Mouse (Mus musculus): ENCODE measurements around the gene Gcc1. TPM values are rescaled to one million over a fixed set of nuclear protein-coding genes. Genes with fewer than 3 reads are reported as not detected.
A peak's percentile ranks its signal among the peaks of the same experiment; 100 is the strongest.

Gcc1 gene
- 10 to 100 TPM; 17.9 to 23.0 TPM for total RNA-seq (2021)
- long read RNA-seq, experiment 1, full-length matches to known transcripts, result 12 of 18 reads
- long read RNA-seq, experiment 1, partial matches to known transcripts, result 0 of 18 reads
- long read RNA-seq, experiment 1, other reads (novel, unspliced or antisense), result 6 of 18 reads
- long read RNA-seq, experiment 2, full-length matches to known transcripts, result 15 of 21 reads
- long read RNA-seq, experiment 2, partial matches to known transcripts, result 0 of 21 reads
- long read RNA-seq, experiment 2, other reads (novel, unspliced or antisense), result 6 of 21 reads

- H3K4me3 ChIP-seq, result no peak within 1 kb of the TSS
- no peak for DNase-seq (ENCODE audit: low spot score in 2 of 2)
- no peak within 1 kb of the TSS for H3K27ac ChIP-seq
- TF ChIP-seq CTCF (conservative IDR thresholded peaks at IDR 0.05), result no peak
These were observed at the start of gene Gcc1 for GRCm38 (mm10) chr6:28428290-28428689. TSS of gene Gcc1 (minus strand) at chr6:28428390.

GRCm38 (mm10) chr6:28474839-28475238 lies 46.6 kb upstream of the Gcc1 start, which contains the start of gene Snd1:
TSS of gene Snd1 (plus strand) at chr6:28475139.
- no peak for TF ChIP-seq CTCF (conservative IDR thresholded peaks at IDR 0.05)
- Histone ChIP-seq H3K27ac (no peak within 1 kb of the TSS), H3K4me3 (no peak within 1 kb of the TSS)
- no peak for DNase-seq (ENCODE audit: low spot score in 2 of 2)

- no peak for DNase-seq (ENCODE audit: low spot score in 2 of 2)
- H3K27ac ChIP-seq, result no peak overlapping the region
- no peak for TF ChIP-seq CTCF (conservative IDR thresholded peaks at IDR 0.05)
These were observed 46.0 kb upstream of the Gcc1 start for GRCm38 (mm10) chr6:28474211-28474610.

GRCm38 (mm10) chr6:28471284-28472035 lies 43.3 kb upstream of the Gcc1 start:
- H3K4me3 ChIP-seq, result no peak overlapping the region
- DNase-seq (ENCODE audit: low spot score in 2 of 2), result no peak
- H3K27ac ChIP-seq, result no peak overlapping the region
- TF ChIP-seq CTCF (conservative IDR thresholded peaks at IDR 0.05), result no peak

More at GRCm38 (mm10) chr6:28474211-28474610, 46.0 kb upstream of the Gcc1 start:
- no peak overlapping the region for H3K4me3 ChIP-seq

- no peak for DNase-seq (ENCODE audit: low spot score in 2 of 2)
- no peak overlapping the region for H3K27ac ChIP-seq
- no peak overlapping the region for H3K4me3 ChIP-seq
- TF ChIP-seq CTCF (conservative IDR thresholded peaks at IDR 0.05), result no peak
These were observed 42.4 kb upstream of the Gcc1 start for GRCm38 (mm10) chr6:28470621-28471020.

- Histone ChIP-seq H3K4me3 (no peak overlapping the region), H3K27ac (no peak overlapping the region)
- no peak for DNase-seq (ENCODE audit: low spot score in 2 of 2)
- TF ChIP-seq CTCF (conservative IDR thresholded peaks at IDR 0.05), result no peak
These were observed 41.9 kb upstream of the Gcc1 start for GRCm38 (mm10) chr6:28470017-28470602.

- no peak overlapping the region for H3K27ac ChIP-seq
- H3K4me3 ChIP-seq, result no peak overlapping the region
- no peak for DNase-seq (ENCODE audit: low spot score in 2 of 2)
- TF ChIP-seq CTCF (conservative IDR thresholded peaks at IDR 0.05), result no peak
These were observed 36.4 kb upstream of the Gcc1 start for GRCm38 (mm10) chr6:28464630-28465029.

GRCm38 (mm10) chr6:28460534-28460933 lies 32.3 kb upstream of the Gcc1 start:
- peak; percentile 83 for TF ChIP-seq CTCF (conservative IDR thresholded peaks at IDR 0.05)
- DNase-seq (ENCODE audit: low spot score in 2 of 2), result peak; percentile 52 to 64
- Histone ChIP-seq H3K4me3 (no peak overlapping the region), H3K27ac (no peak overlapping the region)

GRCm38 (mm10) chr6:28459221-28459668 lies 31.1 kb upstream of the Gcc1 start:
- TF ChIP-seq CTCF (conservative IDR thresholded peaks at IDR 0.05), result no peak
- DNase-seq (ENCODE audit: low spot score in 2 of 2), result no peak

GRCm38 (mm10) chr6:28450977-28451376 lies 22.8 kb upstream of the Gcc1 start:
- Histone ChIP-seq H3K27ac (no peak overlapping the region), H3K4me3 (no peak overlapping the region)
- no peak for DNase-seq (ENCODE audit: low spot score in 2 of 2)
- TF ChIP-seq CTCF (conservative IDR thresholded peaks at IDR 0.05), result no peak

More at GRCm38 (mm10) chr6:28459221-28459668, 31.1 kb upstream of the Gcc1 start:
- Histone ChIP-seq H3K4me3 (no peak overlapping the region), H3K27ac (no peak overlapping the region)

GRCm38 (mm10) chr6:28450481-28450880 lies 22.3 kb upstream of the Gcc1 start:
- no peak overlapping the region for H3K27ac ChIP-seq
- no peak overlapping the region for H3K4me3 ChIP-seq
- no peak for TF ChIP-seq CTCF (conservative IDR thresholded peaks at IDR 0.05)
- DNase-seq (ENCODE audit: low spot score in 2 of 2), result no peak

- H3K27ac ChIP-seq, result no peak within 1 kb of the TSS
- no peak for TF ChIP-seq CTCF (conservative IDR thresholded peaks at IDR 0.05)
- no peak for DNase-seq (ENCODE audit: low spot score in 2 of 2)
- H3K4me3 ChIP-seq, result no peak within 1 kb of the TSS
These were observed 21.1 kb upstream of the Gcc1 start, which contains the start of gene Pax4 for GRCm38 (mm10) chr6:28449253-28449652. TSS of gene Pax4 (minus strand) at chr6:28449353.

- no peak for TF ChIP-seq CTCF (conservative IDR thresholded peaks at IDR 0.05)
- no peak for DNase-seq (ENCODE audit: low spot score in 2 of 2)
- H3K4me3 ChIP-seq, result no peak overlapping the region
- H3K27ac ChIP-seq, result no peak overlapping the region
These were observed 19.7 kb upstream of the Gcc1 start for GRCm38 (mm10) chr6:28447937-28448336.
